Mouse (Mus musculus): Measurements from ENCODE around the gene Tacc3.

The Tacc3 gene

DNA sequence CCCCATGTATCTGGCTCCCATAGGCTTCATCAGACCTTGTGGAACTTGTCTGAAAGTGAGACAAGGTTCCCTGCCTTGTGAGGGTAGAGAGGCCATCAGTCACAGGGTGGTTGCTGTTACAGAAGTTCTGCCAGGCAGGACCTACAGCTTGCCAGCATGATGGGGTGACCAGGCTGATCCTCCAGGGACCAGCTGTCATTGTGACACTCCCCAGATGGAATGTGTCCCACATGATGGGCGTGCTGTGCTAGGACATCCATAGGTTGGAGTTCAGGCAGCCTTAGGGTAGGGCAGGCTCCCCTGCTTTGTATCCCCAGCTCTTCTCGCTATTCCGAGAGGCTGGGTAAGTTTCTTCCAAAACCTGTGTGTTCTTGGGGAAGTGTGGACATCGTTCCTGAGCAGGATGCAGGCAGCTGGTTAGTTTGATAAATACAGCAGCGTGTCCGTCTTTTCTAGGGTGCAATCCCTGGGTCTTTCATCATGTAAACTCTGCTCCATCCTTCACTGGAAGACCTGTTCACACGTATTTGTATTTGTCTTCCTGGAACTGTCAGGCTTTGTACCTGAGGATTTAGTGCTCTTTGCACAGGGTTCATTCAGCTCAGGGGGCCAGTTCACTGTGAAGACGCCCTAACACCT is 63.0 kb downstream of the Tacc3 start:
- in situ Hi-C loops (cut with MboI; ENCODE audit: unreplicated experiment in 2 of 2), result no loop called here

GRCm38 (mm10) chr5:33721541-33722265 is 63.8 kb downstream of the Tacc3 start, which contains the start of gene Fgfr3:
Fgfr3 (plus strand) TSS chr5:33721674.
- in situ Hi-C loops (cut with MboI; ENCODE audit: unreplicated experiment in 2 of 2), result no loop called here

DNA sequence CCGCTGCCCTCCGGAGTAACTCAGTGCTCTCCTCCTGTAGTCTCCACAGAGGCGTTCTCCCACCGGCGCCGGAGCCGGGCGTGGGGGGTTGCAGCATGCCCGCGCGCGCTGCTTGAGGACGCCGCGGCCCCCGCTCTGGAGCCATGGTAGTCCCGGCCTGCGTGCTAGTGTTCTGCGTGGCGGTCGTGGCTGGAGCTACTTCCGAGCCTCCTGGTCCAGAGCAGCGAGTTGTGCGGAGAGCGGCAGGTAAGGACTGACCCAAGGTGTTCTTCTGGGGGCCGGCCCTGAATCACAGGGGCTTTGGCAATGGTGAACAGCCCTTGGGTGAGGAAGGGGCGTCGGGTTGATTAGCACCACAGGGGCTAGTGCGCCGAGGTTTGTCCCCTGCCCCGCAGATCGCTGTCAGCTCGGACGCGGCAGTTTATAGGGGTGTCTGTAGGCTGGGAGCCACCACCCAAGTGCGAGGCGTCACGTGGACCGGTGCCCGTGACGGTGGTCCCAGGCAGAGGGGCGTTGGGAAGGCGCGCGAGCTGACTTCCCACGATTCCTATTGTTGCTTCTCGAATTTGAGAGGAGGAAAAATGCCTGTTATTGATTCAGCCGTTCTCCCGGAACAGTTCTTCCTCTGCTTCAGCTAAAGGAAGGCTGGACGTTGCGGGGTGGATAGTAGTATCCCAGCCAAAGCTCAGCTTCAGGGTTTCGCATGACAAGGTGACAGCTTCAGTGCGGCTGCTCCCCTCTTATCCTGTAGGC is 64.5 kb downstream of the Tacc3 start:
- in situ Hi-C loops (cut with MboI; ENCODE audit: unreplicated experiment in 2 of 2), result no loop called here

DNA sequence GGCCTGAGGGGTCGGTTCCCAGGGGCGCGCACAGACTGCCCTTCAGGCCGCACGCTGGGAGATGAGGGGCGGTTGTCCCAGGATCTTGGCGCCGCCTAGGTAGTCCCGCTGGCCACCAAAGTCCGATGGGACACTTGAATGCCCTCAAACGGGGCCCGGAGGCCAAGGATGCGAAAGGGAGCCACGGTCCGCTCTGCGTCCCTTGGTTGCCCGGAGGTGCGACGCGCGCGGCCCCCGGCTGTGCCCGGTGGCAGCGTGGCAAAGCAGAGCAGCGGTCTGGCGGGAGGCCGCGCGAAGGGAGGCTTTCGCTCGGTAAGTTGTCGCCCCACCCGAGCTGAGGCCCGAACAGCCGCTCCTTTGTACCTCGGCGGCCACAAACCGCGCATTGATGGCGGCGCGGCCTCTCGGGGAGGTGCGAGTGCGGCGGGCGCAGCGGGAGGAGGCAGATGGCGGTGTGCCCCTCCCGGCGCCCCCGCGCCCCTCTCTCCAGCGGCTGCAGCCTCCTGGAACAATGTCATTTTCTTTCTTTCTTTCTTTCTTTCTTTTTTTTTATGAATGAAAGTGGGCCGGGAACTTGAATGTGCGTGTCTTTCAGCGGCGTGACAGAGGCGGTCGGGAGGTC is 65.2 kb downstream of the Tacc3 start:
- in situ Hi-C loops (cut with MboI; ENCODE audit: unreplicated experiment in 2 of 2), result no loop called here

DNA sequence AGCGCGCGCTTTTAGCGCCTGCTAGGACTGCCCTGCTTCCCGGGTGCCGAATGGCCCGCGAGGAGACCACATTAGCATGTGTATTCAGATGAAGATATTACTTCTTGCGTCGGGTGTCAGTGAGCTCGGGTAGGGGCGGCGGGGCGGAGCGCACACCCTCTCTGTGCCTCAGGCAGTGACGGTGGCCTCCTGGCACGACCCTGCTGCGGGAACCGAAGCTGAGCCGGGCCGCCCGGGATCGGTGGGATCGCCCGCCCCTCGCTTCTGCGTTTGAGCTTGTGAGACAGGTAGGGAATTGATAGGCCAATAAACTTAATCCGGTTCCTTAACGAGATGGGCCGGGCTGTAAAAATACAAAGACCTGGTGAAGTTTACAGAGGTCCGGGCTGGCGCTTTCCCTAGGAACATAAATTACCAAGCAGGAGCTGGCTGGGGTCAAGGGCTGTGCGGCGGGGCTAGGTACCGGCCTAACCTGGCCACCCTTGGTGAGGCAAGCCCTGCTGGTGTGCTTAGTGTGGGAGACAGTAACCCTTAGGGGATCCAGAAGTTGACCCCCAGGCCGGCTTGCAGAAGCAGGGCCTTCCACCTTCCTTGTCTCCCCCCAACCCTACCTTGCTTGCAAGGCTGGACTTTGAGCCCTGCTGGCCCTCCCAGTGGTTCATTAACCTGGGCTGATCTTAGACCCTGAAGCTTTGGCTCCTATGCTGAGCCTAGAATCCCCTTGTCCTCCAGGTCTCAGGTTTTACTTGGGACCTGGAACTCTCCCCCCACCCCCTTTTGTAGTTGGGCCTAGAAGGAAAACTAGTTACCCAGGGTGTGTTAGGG is 65.9 kb downstream of the Tacc3 start:
- in situ Hi-C loops (cut with MboI; ENCODE audit: unreplicated experiment in 2 of 2), result no loop called here

DNA sequence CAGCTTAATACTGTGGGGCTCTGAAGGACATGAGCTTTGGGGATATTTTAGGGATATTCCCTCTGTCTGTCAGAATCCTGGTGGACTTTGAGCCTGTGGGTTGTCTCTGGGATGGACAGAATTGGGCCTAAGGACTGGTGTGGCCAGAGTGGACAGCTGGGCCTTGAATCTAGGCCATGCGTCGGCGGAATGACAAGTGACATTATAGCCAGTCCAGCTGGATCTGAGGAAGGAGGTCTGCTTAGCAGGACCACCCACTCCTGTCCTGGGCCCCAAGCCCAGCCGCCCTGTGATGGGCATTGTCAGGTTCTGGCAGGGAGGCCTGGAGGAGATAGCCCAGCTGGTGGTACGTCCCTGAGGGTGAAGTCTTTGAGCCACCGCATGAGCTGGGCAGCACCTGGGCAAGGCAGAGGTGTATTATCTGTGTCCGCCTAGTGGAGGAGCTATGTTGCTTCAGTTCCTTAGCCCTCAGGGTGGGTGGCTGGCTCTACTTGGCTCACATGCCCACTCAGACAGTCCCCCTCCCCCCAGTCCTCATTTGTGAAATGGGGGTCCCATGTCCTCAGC is 68.2 kb downstream of the Tacc3 start:
- in situ Hi-C loops (cut with MboI; ENCODE audit: unreplicated experiment in 2 of 2), result no loop called here

DNA sequence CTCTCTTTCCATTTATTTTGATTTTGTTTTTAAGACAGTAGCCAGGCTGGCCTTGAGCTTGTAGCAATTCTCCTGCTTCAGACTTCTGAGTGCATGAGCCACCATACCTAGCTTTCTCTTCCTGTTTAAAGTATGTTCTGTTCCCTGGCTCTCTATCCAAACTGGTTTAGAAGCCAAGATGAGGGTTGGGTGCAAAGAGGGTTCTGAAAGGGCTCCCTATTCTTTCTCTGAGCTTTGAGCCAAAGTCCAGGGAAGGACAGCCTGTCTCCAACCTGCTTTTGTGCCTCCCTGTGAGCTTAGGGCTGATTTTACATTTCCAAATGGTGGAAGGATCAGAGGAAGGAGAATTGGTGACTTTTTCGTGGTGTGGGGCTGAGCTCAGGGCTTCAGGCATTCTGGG is 69.0 kb downstream of the Tacc3 start:
- in situ Hi-C loops (cut with MboI; ENCODE audit: unreplicated experiment in 2 of 2), result no loop called here

Data from v-Abl transformed pro-B cells (cell line).